8 mouse cellular contexts compared by ENCODE assay signal in genomic region chr4:53227771-53228170, GRCm38 (mm10).
DNase-seq lines count a peak whose midpoint lies in the region; ATAC-seq and TF ChIP-seq lines count a peak whose summit lies in the region.

No protein-coding gene starts in this region.

- no peak overlapping the region for H3K27ac ChIP-seq in lung, embryonic 14.5 days (ENCODE audit: low read depth)
- H3K27ac ChIP-seq in forebrain, embryonic 16.5 days (ENCODE audit: low read length), result no peak overlapping the region

- 67% methylated on average over 8 of the region's 8 CpGs for WGBS in lung, embryonic 14.5 days
- 5% methylated on average over 8 of the region's 8 CpGs for WGBS in forebrain, embryonic 16.5 days

- no peaks in the 10 kb centered on the region for H3K27me3 ChIP-seq in lung, embryonic 14.5 days (ENCODE audit: insufficient read depth, low read length)
- H3K27me3 ChIP-seq in forebrain, embryonic 16.5 days (replicated peaks; ENCODE audit: control insufficient read depth, insufficient read depth, low read length), result no peaks in the 10 kb centered on the region

- no peaks in the 10 kb centered on the region for H3K9me3 ChIP-seq in lung, embryonic 14.5 days (ENCODE audit: low read depth, low read length)
- no peaks in the 10 kb centered on the region for H3K9me3 ChIP-seq in forebrain, embryonic 16.5 days (ENCODE audit: control insufficient read depth, low read length)

- no peak overlapping the region for H3K4me3 ChIP-seq in lung, embryonic 14.5 days (ENCODE audit: low read depth, low read length)
- H3K4me3 ChIP-seq in forebrain, embryonic 16.5 days (replicated peaks; ENCODE audit: low read length), result no peak overlapping the region

- no peak for TF ChIP-seq CTCF in lung, embryonic 14.5 days (IDR thresholded peaks at IDR 0.05; ENCODE audit: low read depth)

- H3K4me1 ChIP-seq in lung, embryonic 14.5 days (ENCODE audit: insufficient read depth), result no peaks in the 10 kb centered on the region
- H3K4me1 ChIP-seq in forebrain, embryonic 16.5 days (replicated peaks; ENCODE audit: control insufficient read depth, insufficient read depth, low read length), result no peaks in the 10 kb centered on the region

- H3K4me2 ChIP-seq in lung, embryonic 14.5 days, result no peak overlapping the region
- H3K4me2 ChIP-seq in forebrain, embryonic 16.5 days (ENCODE audit: low read length), result no peak overlapping the region

- no peak for DNase-seq in frontal cortex, postnatal 36 days (ENCODE audit: low spot score in 2 of 2)
- peak; percentile 75 for DNase-seq in 3134 (ENCODE audit: extremely low read depth, insufficient read length, low spot score)
- DNase-seq in adipocyte (ENCODE audit: low spot score), result peak; percentile 82
- peak; percentile 45 for DNase-seq in lung, embryonic 14.5 days
- DNase-seq in frontal cortex, postnatal 14 days (ENCODE audit: low spot score in 2 of 2), result no peak

- no peaks in the 10 kb centered on the region for H3K36me3 ChIP-seq in lung, embryonic 14.5 days (ENCODE audit: insufficient read depth)
- H3K36me3 ChIP-seq in forebrain, embryonic 16.5 days (ENCODE audit: control insufficient read depth, insufficient read depth), result no peaks in the 10 kb centered on the region

- peak; percentile 34; the same call in 1 of the 2 replicates for ATAC-seq in frontal cortex, adult (ENCODE audit: low TSS enrichment)
- no peak for ATAC-seq in lung, embryonic 14.5 days (ENCODE audit: insufficient read depth)
- no peak for ATAC-seq in erythroblast, adult 5-6 weeks (replicated peaks; ENCODE audit: low FRiP score, poor library complexity, severe bottlenecking)
- ATAC-seq in forebrain, embryonic 16.5 days, result no peak

- no peak overlapping the region for H3K9ac ChIP-seq in lung, embryonic 14.5 days
- no peak overlapping the region for H3K9ac ChIP-seq in forebrain, embryonic 16.5 days (replicated peaks; ENCODE audit: low read depth, low read length)

Comparison
In these comparisons a context has a peak if more than half of its experiments do, and no peak if none do; other contexts are left out.
1. DNase-seq: peak in 3134 (single experiment), adipocyte (single experiment) and lung, embryonic 14.5 days (single experiment); none in frontal cortex, postnatal 36 days (0 of 2) and frontal cortex, postnatal 14 days (0 of 2).